Mouse (Mus musculus): ENCODE results near the gene Ctbp2.

Gene Ctbp2

GRCm38 (mm10) chr7:133123999-133124700 lies at the start of gene Ctbp2:
Gene Ctbp2 (minus strand): TSS chr7:133124354.
- no peak for DNase-seq (ENCODE audit: low read depth)

DNA sequence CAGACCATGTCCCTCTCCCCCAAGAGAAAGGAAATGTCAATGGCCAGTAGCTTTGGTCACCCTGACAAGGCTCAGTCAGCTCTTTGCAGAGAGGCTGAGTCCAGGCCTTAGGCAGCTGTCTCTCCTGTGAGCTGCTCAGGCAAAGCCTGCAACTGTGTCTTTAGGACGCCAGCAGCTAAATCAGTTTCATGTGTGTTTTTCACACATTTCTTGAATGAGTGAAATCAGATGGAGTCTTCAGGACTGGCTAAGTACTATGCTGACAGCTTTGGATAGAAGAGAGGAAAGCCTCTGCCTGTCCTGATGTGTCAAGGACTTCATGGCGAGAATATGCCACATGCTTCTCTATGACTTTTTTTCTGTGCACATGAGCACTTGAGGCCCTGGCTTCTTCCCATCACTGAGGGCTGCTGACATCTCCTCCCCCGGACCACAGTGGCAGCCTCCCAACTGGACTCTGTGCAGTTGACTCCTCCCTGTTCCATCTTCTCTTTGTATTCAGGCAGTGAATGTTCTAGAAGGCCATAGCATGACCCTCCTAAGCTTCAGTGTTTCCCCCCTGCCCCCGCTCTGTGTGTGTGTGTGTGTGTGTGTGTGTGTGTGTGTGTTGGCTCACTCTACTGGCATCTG lies 47.4 kb upstream of the Ctbp2 start:
- DNase-seq (ENCODE audit: low read depth), result no peak

GRCm38 (mm10) chr7:133168928-133169327 lies 44.8 kb upstream of the Ctbp2 start:
- no peak for DNase-seq (ENCODE audit: low read depth)

DNA sequence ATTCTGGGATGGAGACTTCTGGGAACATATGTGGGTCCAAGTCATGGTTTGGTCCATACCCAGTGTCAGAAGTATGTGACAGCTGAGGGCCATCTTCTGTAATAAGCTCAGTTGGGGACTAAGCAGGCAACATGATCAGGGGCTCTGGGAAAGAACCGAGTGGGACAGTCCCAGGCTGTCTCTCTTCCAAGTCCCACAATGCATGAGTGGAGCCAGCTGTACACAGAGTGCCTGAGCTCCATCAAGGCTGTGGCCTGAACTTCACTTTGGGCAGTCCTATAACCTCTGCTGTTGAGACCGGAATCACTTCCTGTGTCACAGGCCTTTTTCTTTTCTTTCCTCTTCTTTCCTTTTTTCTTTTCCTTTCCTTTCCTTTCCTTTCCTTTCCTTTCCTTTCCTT lies 43.7 kb upstream of the Ctbp2 start:
- DNase-seq (ENCODE audit: low read depth), result no peak

DNA sequence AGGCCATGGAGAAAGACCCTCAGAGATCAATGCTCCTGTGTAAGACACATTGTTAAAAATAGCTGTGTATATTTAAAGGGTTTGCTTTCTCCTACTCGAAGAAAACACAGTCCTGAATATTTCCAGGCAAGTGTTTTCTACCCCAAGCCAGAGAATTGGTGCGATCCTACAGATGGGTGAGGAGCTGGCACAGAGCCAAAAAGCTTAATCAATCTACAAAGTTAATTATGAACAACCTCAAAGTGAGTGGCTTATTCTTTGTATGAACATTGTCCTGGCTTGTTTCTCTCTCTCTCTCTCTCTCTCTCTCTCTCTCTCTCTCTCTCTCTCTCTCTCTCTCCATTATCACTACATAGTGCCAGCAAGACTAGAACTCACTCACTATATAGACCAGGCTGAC lies 40.6 kb upstream of the Ctbp2 start:
- no peak for DNase-seq (ENCODE audit: low read depth)

- no peak for DNase-seq (ENCODE audit: low read depth)
Observed at GRCm38 (mm10) chr7:133163011-133163410, 38.9 kb upstream of the Ctbp2 start.

- DNase-seq (ENCODE audit: low read depth), result no peak
Observed at GRCm38 (mm10) chr7:133162131-133162530, 38.0 kb upstream of the Ctbp2 start.

GRCm38 (mm10) chr7:133161362-133162080 lies 37.4 kb upstream of the Ctbp2 start:
- no peak for DNase-seq (ENCODE audit: low read depth)

DNA sequence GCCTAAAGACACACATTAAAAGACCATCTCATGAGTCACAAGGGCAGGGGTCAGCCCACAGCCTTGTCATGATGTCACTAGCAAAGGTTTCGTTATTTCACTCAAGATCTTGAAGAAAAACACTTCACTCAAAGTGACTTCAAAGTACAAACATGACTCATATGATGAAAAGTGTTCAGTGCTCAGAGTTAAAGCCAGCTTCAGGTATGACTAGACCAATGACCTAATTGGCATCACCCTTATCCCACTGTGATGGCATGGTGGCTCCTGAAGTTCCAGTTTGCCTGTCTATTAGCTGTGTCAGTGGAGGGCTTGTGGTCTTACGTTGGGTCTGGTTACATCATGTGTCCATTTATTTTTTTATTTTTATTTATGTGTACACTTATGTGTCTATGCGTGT lies 35.4 kb upstream of the Ctbp2 start:
- no peak for DNase-seq (ENCODE audit: low read depth)

- no peak for DNase-seq (ENCODE audit: low read depth)
Observed at GRCm38 (mm10) chr7:133155621-133156020, 31.5 kb upstream of the Ctbp2 start.

DNA sequence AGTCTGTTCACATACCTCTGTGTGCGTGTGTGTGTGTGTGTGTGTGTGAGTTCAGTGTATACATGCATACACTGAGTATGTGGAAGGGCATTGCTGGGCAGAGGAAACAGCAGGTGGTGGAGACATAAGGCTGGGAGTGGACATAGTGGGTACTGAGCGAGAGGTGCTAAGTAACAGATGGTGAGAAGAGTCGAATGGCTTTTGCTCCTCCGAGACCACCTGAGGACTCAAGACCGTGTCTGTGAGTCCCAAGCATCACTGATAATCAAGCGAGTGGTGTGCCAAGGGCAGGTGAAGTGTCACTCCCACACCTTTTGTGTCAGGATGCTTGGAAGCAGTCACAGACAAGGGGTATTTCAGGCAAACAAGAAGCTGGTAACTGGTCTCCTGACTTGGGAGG lies 30.7 kb upstream of the Ctbp2 start:
- DNase-seq (ENCODE audit: low read depth), result no peak

- DNase-seq (ENCODE audit: low read depth), result no peak
Observed at GRCm38 (mm10) chr7:133139689-133140336, 15.7 kb upstream of the Ctbp2 start.

GRCm38 (mm10) chr7:133133552-133133951 lies 9.4 kb upstream of the Ctbp2 start:
- no peak for DNase-seq (ENCODE audit: low read depth)

DNA sequence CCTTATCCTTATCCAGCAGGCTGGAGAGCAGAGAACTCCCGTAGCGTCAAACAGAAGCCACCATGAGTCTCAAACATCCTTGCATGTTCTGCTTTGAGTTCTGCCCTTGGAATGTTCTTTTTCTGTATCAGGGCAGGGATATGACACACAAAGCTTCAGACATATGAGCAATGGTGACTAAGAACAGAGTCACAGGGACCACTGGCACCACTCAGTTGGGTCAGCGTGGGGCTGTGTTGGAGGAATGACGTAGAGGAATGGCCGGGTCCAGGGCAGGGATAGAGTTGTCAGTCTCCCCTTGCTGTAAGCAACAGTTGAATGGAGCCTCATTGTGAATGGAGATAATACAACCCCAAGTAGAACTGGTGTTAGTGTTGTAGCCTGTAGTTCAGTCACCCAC lies 8.5 kb upstream of the Ctbp2 start:
- DNase-seq (ENCODE audit: low read depth), result no peak

GRCm38 (mm10) chr7:133124701-133125485 lies 739 bp upstream of the Ctbp2 start:
- no peak for DNase-seq (ENCODE audit: low read depth)

DNA sequence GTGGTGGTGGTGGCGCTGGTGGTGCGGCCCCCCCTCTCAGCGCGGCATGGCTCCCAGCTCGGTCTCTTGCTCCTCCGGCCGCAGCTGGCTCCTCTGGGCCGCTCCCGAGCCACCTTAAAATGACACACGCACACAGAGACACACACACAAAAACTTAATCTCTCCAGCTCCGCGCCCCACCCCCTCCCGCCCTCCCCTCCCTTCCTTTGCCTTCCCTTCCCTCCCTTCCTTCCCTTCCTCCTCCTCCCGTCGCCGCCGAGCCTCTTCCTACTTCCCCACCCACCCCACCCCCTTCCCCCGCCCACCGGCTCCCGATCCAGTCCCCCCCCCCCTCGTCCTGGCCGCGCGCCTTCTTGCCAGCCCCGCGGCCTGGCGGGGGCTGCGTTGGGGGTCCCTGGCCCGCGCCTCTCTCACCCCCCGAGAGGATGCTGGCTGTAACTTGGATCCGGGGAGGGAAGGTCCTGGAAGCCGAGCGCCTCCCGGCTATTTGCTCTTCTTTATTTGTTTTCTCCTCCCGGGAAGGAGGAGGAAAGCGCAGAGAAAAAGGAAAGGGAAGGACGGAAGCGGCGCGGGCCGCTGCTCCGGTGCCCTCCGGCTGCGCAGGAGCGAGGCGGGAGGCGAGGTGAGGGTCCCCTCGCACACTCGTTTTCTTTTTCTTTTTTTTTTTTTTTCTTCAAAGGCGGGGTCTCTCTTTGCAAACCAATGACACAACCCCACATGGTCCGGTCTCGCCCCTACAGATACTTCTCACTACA lies 733 bp downstream of the Ctbp2 start, which contains the start of gene Fgfr2:
Gene Fgfr2 (minus strand): TSS at position 107 of the 755 bp plus-strand sequence.
- DNase-seq (ENCODE audit: low read depth), result no peak

DNA sequence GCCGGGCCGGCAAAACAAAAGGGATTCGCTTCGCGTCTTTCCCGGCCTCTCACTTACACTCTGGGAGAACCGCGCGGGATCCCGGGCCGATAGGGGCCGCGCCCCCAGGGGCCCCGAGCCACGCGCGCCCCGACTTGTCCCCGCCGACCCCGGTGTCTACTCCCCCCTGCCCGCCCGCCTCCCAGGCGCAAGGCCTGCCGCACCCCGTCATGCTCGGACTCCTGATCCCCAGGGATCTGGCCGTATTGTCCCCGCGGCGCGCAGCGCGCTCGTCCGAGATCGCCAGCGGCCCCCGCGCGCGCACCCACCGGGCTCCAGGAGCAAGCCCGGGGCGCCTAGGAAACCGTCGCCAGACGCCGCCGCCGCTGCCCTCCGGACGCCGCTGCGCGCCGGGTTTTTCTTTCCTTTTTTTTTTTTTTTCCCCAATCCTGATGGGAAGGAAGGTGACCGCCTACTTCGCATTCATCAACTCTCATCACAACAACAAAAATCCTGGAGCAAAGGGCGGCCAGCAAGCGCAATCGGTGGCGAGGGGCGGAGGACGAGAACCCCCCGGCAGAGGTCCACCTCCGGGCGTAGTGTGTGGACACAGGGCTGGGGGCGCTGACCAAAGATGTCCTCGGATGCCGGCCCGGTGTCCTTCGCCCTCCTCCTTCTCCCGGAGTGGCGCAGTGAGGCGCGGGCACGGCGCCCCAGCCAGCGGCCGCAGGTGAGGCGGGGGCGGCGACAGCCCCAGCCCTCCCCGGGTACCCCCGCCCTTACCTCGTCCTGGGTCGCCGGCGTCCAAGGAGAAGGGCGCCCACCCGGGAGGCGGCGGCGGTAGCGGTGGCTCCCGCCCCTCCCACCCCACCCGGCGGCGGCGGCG lies 1.5 kb downstream of the Ctbp2 start:
- no peak for DNase-seq (ENCODE audit: low read depth)

DNA sequence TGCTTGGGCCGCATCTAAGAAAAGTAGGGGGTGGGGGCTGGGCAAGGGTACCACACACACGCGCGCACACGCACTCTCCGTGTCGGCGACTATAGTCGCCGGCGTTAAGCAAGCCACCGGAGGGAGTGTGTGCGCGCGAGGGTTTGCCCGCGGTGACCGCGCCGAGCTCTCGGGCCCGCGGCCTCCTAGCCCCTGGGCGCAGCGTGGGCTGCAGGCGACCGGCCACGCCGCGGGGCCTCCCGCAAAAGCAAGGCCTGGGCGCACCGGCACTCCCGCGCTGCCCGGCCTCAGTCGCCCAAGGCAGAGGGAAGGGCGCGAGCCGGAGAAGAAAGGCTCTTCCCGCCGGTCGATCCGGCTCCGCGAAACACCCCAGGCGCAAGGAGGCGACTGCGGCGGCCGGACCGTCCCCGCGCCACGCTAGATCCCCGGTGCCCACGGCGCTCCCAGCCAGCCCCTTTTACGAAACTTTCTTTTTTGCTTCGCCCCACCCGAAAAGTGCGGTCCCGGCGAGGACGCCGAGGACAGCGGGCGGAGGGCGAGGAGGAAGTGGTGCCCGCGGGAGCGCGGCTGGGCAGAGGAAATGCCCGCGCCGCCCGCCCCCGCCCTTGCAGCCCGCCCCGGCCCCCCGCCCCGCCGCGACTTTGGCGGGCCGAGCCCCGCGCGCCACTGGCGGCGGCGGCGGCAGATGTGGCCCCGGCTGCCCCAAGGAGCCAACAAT lies 2.3 kb downstream of the Ctbp2 start:
- DNase-seq (ENCODE audit: low read depth), result no peak

GRCm38 (mm10) chr7:133121080-133121607 lies 3.0 kb downstream of the Ctbp2 start:
- no peak for DNase-seq (ENCODE audit: low read depth)
